Mouse (Mus musculus) lung, embryonic 14.5 days (tissue): ENCODE results near the gene Slc31a2. TPM values are rescaled to one million over a fixed set of nuclear protein-coding genes. Genes with fewer than 3 reads are reported as not detected.

Experiments used
- ATAC-seq: fragments of 200-750 bp; cut with Nextera tagmentation; 2 replicates; pipeline ENCODE4 v1.8.0; 2017; ENCODE audit warnings: mild to moderate bottlenecking, moderate TSS enrichment, moderate library complexity; ENCODE audit not compliant: insufficient read depth
- DNase-seq: peaks from one replicate; pipeline ENCODE4 v3.0.0-alpha.2; 2015
- H3K27ac ChIP-seq: fragments of 300-500 bp; sonication (generic); 2 replicates; pipeline ENCODE4 v1.5.1; 2014; ENCODE audit warnings: low read depth, mild to moderate bottlenecking, moderate library complexity
- H3K27me3 ChIP-seq: fragments of 300-500 bp; sonication (generic); 2 replicates; pipeline ENCODE4 v1.6.1; 2014; ENCODE audit warnings: low read length, control low read depth; ENCODE audit not compliant: insufficient read depth
- H3K36me3 ChIP-seq: fragments of 300-500 bp; sonication (generic); 2 replicates; pipeline ENCODE4 v1.6.1; 2014; ENCODE audit warnings: control low read depth; ENCODE audit not compliant: insufficient read depth
- H3K4me1 ChIP-seq: fragments of 300-500 bp; sonication (generic); 2 replicates; pipeline ENCODE4 v1.6.1; 2014; ENCODE audit warnings: antibody characterized with exemption, control low read depth; ENCODE audit not compliant: insufficient read depth
- H3K4me2 ChIP-seq: fragments of 300-500 bp; sonication (generic); 2 replicates; pipeline ENCODE4 v1.6.1; 2014; ENCODE audit warnings: mild to moderate bottlenecking
- H3K4me3 ChIP-seq: fragments of 300-500 bp; sonication (generic); 2 replicates; pipeline ENCODE4 v1.5.1; 2014; ENCODE audit warnings: low read depth, low read length
- H3K9ac ChIP-seq: fragments of 300-500 bp; sonication (generic); 2 replicates; pipeline ENCODE4 v1.6.1; 2014
- H3K9me3 ChIP-seq: fragments of 300-500 bp; sonication (generic); 2 replicates; pipeline ENCODE4 v1.6.1; 2016; ENCODE audit warnings: low read depth, low read length, control low read depth
- CTCF ChIP-seq: IDR thresholded peaks from 2 replicates; pipeline ENCODE4 v1.5.1; 2016; ENCODE audit warnings: antibody characterized with exemption, low read depth
- WGBS: fragments of 180-500 bp; shearing (Covaris S2); extraction: QIAGEN DNeasy Blood & Tissue Kit; methylation state at CpG from one replicate; pipeline ENCODE4 v1.1.7; 2014; 5-methylcytosine and 5-hydroxymethylcytosine counted together
- polyA plus RNA-seq: library from polyadenylated mRNA; unstranded; fragments of >200 nt; fragmentation: Nextera tagmentation; extraction: Ambion mirVana; gene quantifications from 2 replicates; pipeline ENCODE4 v1.2.1, GENCODE M21; 2014

The Slc31a2 gene
- polyA plus RNA-seq, 1 experiment from 2014 or later = 14.7 TPM

GRCm38 (mm10) chr4:62290816-62291505, 28.6 kb downstream of the Slc31a2 start:
- H3K27me3 ChIP-seq = no peaks in the 10 kb centered on the region
- H3K4me2 ChIP-seq = no peak overlapping the region
- no peak for ATAC-seq
- no peak overlapping the region for H3K4me3 ChIP-seq
- H3K27ac ChIP-seq = no peak overlapping the region
- H3K9me3 ChIP-seq = no peaks in the 10 kb centered on the region
- H3K36me3 ChIP-seq = no peaks in the 10 kb centered on the region
- H3K9ac ChIP-seq = no peak overlapping the region
- H3K4me1 ChIP-seq = 0 out of 2 replicates have a peak, but pooled peaks cover 8% of the 10 kb centered on the region
- DNase-seq = no peak
- WGBS = 82% methylated on average over 9 of the region's 9 CpGs
- no peak for TF ChIP-seq CTCF

- TF ChIP-seq CTCF = no peak
- Histone ChIP-seq H3K4me1 (0 out of 2 replicates have a peak, but pooled peaks cover 4% of the 10 kb centered on the region), H3K27ac (no peak overlapping the region), H3K9ac (no peak overlapping the region), H3K27me3 (no peaks in the 10 kb centered on the region), H3K4me3 (no peak overlapping the region), H3K4me2 (no peak overlapping the region), H3K36me3 (peaks cover 14% of the 10 kb centered on the region; the same call in 1 of the 2 replicates), H3K9me3 (no peaks in the 10 kb centered on the region)
- ATAC-seq (no peak), DNase-seq (no peak)
- WGBS = 75% methylated on average over 8 of the region's 8 CpGs
These were observed 30.3 kb downstream of the Slc31a2 start for GRCm38 (mm10) chr4:62292461-62293180.

GRCm38 (mm10) chr4:62293219-62293861, 31.0 kb downstream of the Slc31a2 start:
- H3K36me3 ChIP-seq = peaks cover 18% of the 10 kb centered on the region; the same call in 1 of the 2 replicates
- no peaks in the 10 kb centered on the region for H3K27me3 ChIP-seq
- no peak overlapping the region for H3K27ac ChIP-seq
- 61% methylated on average over 10 of the region's 10 CpGs for WGBS
- H3K4me1 ChIP-seq = no peaks in the 10 kb centered on the region
- no peaks in the 10 kb centered on the region for H3K9me3 ChIP-seq
- no peak overlapping the region for H3K9ac ChIP-seq
- H3K4me3 ChIP-seq = no peak overlapping the region
- TF ChIP-seq CTCF = no peak
- H3K4me2 ChIP-seq = no peak overlapping the region
- DNase-seq = no peak
- no peak for ATAC-seq

GRCm38 (mm10) chr4:62294741-62295140, 32.4 kb downstream of the Slc31a2 start:
- no peak for DNase-seq
- no peaks in the 10 kb centered on the region for H3K27me3 ChIP-seq
- ATAC-seq = no peak
- H3K4me1 ChIP-seq = no peaks in the 10 kb centered on the region
- peaks cover 32% of the 10 kb centered on the region for H3K36me3 ChIP-seq
- no peak for TF ChIP-seq CTCF
- H3K4me2 ChIP-seq = no peak overlapping the region
- H3K9ac ChIP-seq = no peak overlapping the region
- H3K4me3 ChIP-seq = no peak overlapping the region
- no peak overlapping the region for H3K27ac ChIP-seq
- H3K9me3 ChIP-seq = no peaks in the 10 kb centered on the region
- WGBS = 100% methylated on average over 1 of the region's 1 CpGs

GRCm38 (mm10) chr4:62297280-62298130, 35.1 kb downstream of the Slc31a2 start:
- Histone ChIP-seq H3K36me3 (peaks cover 55% of the 10 kb centered on the region), H3K27ac (no peak overlapping the region), H3K9me3 (no peaks in the 10 kb centered on the region), H3K9ac (no peak overlapping the region), H3K4me3 (no peak overlapping the region), H3K4me1 (no peaks in the 10 kb centered on the region), H3K4me2 (no peak overlapping the region), H3K27me3 (no peaks in the 10 kb centered on the region)
- TF ChIP-seq CTCF = no peak
- no peak for DNase-seq
- WGBS = 75% methylated on average over 3 of the region's 3 CpGs
- ATAC-seq = no peak

GRCm38 (mm10) chr4:62300001-62300400, 37.6 kb downstream of the Slc31a2 start:
- DNase-seq = no peak

More at GRCm38 (mm10) chr4:62300001-62300400, 37.6 kb downstream of the Slc31a2 start:
- no peak for TF ChIP-seq CTCF
- Histone ChIP-seq H3K9ac (no peak overlapping the region), H3K27me3 (no peaks in the 10 kb centered on the region), H3K36me3 (peaks cover 79% of the 10 kb centered on the region), H3K4me2 (no peak overlapping the region), H3K9me3 (no peaks in the 10 kb centered on the region), H3K27ac (no peak overlapping the region), H3K4me1 (no peaks in the 10 kb centered on the region), H3K4me3 (no peak overlapping the region)
- 85% methylated on average over 2 of the region's 2 CpGs for WGBS
- ATAC-seq = no peak
